Mouse (Mus musculus) heart, postnatal 36 days (tissue): ENCODE data around the gene Rpgrip1l. TPM values are rescaled to one million over a fixed set of nuclear protein-coding genes. Genes with fewer than 3 reads are reported as not detected.

Experiments
- DNase-seq, 2 experiments: peaks; one replicate each; pipeline ENCODE4 v3.0.0; 2021 to 2022
- intact Hi-C: fragments of 180-260 bp; cut with DNase I; formaldehyde crosslinking; loops from one replicate; pipeline ENCODE4 v1.15.1; 2025
- total RNA-seq, 2 experiments: library from RNA; stranded (reverse); gene quantifications; 2 replicates each; pipeline ENCODE4 v1.2.3; 2021

The Rpgrip1l gene
- total RNA-seq, 2 experiments from 2014 or later: 1.7 to 3.8 TPM

- intact Hi-C loops: no loop called here
Observed at GRCm38 (mm10) chr8:91281545-91281944, 31.5 kb downstream of the Rpgrip1l start.

GRCm38 (mm10) chr8:91280467-91281212 is 32.4 kb downstream of the Rpgrip1l start:
- DNase-seq: peak; percentile 9 to 16
- intact Hi-C loops: no loop called here

More at GRCm38 (mm10) chr8:91281545-91281944, 31.5 kb downstream of the Rpgrip1l start:
- DNase-seq: no peak

- no peak for DNase-seq
- intact Hi-C loops: no loop called here
Observed at GRCm38 (mm10) chr8:91278060-91278459, 35.0 kb downstream of the Rpgrip1l start.

DNA sequence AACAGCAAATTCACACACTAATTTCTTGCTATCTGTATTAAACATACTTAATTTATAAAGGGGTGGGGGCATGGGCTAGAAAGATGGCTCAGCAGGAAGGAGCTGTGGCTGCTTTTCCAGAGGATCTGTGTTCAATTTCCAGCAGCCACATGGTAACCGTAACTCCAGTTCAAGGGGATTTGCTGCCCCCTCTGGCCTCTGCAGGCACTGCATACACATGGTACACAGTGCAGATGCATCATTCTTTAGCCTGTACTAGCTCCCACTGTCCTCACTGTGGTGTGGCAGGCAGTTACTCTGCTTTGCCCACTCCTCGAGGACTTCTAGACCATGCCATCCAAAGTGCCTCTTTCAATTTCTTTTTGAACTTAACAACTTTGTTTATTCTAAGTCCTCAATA is 36.7 kb downstream of the Rpgrip1l start:
- DNase-seq: no peak
- intact Hi-C loops: no loop called here

DNA sequence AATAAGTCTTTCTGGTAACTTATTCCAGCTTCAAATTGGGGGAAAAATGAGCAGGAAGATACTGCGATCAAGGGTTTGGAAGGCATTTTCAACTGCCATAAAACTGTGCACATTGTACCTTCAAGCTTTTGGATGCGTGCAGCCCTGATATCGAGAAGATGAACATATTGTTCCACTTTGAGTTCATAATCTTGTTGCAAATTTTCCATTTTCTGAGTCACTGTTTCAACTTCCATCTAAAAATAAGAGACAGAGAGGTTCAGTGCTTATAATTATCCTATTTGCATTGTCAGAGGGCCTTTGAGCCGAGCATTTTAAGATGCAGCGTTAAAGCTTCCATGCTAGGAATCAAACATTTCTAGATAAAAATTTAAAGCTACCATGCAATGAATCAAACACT is 39.6 kb downstream of the Rpgrip1l start:
- DNase-seq: no peak
- intact Hi-C loops: no loop called here

GRCm38 (mm10) chr8:91269374-91269958 is 43.6 kb downstream of the Rpgrip1l start:
- intact Hi-C loops: no loop called here
- no peak for DNase-seq

- DNase-seq: no peak
- intact Hi-C loops: no loop called here
Observed at GRCm38 (mm10) chr8:91264564-91264963, 48.5 kb downstream of the Rpgrip1l start.

- intact Hi-C loops: no loop called here
- no peak for DNase-seq
Observed at GRCm38 (mm10) chr8:91263939-91264338, 49.1 kb downstream of the Rpgrip1l start.

DNA sequence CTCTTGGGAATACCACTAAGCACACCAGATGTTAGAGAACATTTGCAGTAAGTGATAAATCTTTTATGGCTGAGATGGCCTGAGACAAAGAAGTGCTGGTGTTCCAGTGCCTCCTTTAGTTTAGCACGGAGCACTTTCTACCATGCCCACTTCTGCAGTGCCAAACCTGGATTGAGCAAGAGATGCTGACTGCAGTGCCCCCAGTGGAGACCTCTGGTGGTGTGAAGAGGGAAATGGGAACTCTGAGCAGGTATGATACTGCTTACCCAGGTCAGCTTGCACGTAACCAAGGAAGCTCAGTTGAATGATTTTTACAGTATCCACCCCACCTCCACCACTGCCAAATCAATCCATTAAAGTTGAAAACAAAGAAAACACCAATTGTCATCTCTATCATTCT is 51.5 kb downstream of the Rpgrip1l start:
- intact Hi-C loops: no loop called here
- no peak for DNase-seq

- intact Hi-C loops: no loop called here
- DNase-seq: no peak
Observed at GRCm38 (mm10) chr8:91250966-91251365, 62.1 kb downstream of the Rpgrip1l start.

GRCm38 (mm10) chr8:91249758-91250466 is 63.1 kb downstream of the Rpgrip1l start:
- intact Hi-C loops: no loop called here
- no peak for DNase-seq

DNA sequence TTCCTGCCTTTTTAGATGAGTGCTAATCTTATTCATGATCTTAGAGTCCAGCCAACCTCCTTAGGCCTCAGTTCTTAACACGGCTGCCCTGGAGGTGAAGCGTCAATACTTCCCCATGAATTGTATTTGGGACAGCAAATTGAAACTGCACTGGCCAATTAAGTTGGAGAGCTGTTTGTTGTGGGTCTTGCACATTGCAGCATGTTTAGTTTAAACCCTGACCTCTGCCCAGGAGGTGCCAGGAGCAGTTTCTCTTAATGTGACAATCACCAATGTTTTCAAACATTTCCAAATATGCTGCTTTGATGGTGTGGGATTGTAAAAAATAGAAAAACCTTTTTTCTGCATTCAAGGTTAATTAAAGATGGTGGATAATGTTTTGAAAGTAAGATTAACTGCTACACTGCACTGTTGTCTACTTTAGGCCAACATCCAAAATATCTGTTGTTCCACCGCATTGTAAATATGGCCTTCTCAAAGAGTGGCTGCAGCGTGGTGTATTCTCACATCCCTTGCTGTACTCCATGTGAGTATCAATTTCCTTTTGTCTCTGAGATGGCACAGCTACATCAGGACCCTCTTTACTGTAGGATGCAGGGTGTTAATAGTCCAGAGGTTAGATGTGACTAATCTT is 67.1 kb downstream of the Rpgrip1l start:
- DNase-seq: no peak
- intact Hi-C loops: no loop called here

GRCm38 (mm10) chr8:91242721-91243120 is 70.3 kb downstream of the Rpgrip1l start:
- intact Hi-C loops: no loop called here

DNA sequence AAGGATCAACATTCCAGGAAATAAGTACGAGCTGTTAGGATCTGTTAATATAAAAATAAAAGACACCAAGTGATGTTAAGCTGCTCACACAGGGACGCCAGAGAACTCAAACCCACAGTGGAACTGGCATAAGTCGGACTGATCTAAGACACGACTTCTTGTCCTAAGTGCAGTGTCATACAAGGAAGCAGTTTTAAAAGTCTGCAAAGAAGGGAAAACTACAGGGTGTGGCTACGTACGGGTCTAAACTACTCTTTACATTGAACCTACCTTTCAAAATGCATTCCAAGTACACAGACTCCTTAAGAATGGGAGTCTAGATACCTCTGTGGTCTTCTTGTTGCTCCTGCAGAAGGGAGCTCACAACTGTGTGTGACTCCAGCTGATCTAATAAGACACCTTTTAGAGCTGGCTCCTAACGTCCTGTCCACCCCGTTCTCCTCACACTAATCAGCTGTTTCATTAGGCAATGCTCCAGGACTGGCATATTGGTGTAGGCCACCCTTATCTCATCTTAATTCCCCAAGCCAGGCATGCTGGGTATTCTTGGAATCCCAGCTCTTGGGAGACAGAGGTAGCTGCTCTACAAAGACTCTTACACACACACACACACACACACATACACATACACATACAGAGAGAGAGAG is 71.1 kb downstream of the Rpgrip1l start:
- no peak for DNase-seq
- intact Hi-C loops: no loop called here

More at GRCm38 (mm10) chr8:91242721-91243120, 70.3 kb downstream of the Rpgrip1l start:
- no peak for DNase-seq

DNA sequence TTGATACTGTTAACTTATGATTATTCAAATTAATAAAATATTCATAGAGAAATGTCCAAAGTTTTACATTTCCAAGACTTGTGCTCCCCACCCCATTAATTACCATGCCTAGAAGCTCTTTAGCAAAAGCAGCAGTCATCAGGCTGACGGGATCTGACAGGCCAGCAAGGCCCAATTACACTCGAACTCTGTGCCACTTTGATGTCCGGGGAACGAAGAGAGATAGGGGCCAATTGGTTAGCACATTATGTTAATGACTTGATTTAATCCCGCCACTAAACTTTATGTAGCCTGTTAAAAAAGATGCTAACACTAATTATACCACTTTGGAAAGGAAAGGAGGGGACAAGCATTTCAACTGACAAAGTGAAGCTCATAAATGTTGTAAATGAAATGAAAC is 71.7 kb downstream of the Rpgrip1l start:
- DNase-seq: no peak
- intact Hi-C loops: no loop called here

DNA sequence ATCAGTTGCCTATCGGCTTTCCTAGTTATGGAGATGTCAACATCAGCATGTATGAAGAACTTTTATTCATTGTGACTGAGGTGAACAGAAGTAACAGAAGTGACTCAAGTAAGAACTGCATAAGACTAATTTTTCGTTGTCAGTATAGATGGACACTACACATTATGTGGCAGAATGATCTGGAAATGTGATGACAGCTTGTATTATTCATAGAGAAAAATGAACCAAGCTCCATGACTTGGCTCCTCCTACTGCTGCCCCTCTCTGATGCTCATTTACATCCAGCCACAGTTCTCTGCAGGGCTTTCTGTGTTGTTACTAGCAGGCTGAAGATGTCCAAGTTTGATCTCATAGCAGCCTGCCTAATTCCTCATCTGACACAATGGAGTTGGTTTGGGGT is 75.9 kb downstream of the Rpgrip1l start:
- intact Hi-C loops: no loop called here
- no peak for DNase-seq

- DNase-seq: no peak
Observed at GRCm38 (mm10) chr8:91234097-91234496, 79.0 kb downstream of the Rpgrip1l start.

GRCm38 (mm10) chr8:91227421-91227841 is 85.6 kb downstream of the Rpgrip1l start:
- intact Hi-C loops: no loop called here
- DNase-seq: no peak

More at GRCm38 (mm10) chr8:91234097-91234496, 79.0 kb downstream of the Rpgrip1l start:
- intact Hi-C loops: no loop called here

DNA sequence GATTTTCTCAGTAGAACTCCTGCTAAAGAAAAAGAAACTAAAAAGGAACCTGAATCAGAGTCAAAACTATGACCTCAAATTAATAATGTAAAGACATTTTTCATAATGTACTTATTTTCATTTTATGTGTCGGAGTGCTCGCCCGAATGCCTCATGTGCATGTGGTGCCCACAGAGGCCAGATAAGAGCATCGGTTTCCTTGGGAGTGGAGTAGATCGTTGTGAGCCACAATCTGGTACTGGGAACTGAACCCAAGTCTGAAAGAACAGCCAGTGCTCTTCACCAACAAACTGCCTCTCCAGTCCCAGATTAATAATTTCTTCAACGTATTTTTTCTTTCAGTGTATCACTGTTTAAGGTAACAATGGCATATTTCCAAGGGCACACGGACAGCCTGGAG is 88.8 kb downstream of the Rpgrip1l start:
- intact Hi-C loops: no loop called here

DNA sequence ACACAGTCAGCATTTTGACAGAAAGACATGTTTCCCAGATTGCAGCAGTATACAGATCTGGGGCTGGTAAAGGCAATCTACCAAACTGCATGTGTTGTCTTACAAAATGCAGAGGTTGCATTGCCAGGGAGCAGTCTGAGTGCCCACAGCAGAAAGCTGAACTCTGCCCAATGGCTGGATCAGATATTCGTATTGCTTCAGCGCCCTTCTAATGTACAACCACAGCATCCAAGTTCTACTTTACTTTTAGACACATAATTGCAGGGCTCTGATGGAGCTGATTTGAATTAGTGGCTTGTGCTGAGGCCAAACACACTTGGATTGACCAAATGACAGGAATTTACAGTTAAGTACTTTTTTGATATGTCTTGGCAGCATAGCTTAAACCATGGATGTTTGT is 91.2 kb downstream of the Rpgrip1l start:
- intact Hi-C loops: no loop called here

More for the DNA sequence above, 88.8 kb downstream of the Rpgrip1l start:
- no peak for DNase-seq

GRCm38 (mm10) chr8:91218271-91218670 is 94.8 kb downstream of the Rpgrip1l start:
- intact Hi-C loops: no loop called here
- no peak for DNase-seq

More for the DNA sequence above, 91.2 kb downstream of the Rpgrip1l start:
- no peak for DNase-seq
